Mouse (Mus musculus): ENCODE results near the gene Thrap3.
A peak's percentile ranks its signal among the peaks of the same experiment; 100 is the strongest.

Gene Thrap3

DNA sequence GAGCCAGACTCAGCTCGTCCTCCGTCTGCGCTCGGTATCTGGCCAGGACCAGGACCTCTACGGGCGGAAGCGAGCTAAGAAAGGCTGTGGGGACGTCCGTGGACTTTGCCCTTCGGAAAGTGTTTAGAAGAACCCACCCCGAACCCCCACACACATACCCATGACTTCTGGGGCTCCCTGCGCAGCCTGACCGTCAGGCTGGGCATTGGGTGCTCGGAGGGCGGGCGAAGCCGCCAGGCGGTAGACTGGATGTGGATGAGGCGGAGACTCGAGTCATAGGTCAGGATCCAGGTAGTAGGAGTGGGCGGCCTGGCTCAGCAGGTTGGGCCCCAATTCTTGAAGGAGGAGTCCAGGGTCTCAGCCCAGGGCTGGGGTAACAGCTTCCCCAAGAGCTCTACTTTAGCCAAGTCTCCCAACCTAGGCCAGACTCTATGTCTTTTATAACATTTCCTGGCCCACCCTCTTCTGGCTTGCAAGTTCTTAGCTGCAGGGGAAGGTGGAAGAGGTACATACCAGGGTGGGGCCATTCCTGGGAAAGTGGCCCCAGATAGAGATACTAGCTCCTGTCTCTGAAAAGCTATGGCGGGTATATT lies 39.4 kb downstream of the Thrap3 start, which contains the start of gene Sh3d21:
TSS of gene Sh3d21 (minus strand) at position 425 of the 593 bp plus-strand sequence.
- peak; percentile 61 for DNase-seq

DNA sequence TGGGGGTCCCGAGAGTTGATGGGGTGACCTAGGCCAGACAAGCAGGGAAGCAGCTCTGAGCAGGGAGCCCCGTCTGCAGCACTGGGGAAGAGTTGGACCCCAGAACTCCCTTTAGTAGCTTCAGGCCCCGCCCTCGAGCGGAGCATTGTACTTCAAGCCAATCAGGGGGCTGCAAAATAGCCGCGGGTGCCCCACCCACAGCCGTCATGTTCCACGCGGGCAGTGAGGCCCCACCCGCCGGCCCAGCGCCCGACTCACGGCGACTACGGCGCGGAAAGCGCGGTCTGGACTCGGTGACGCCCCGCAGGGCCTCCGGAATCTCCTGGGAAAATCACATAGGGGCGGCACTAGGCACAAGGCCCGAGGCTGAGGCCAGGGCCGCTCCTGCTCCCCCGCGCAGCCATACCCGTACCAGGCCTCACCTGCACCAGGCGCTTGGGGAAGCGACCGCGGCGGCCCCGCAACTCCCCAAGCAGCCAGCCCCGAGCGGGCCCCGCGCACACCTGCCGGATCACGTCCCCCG lies 40.0 kb downstream of the Thrap3 start:
- peak; percentile 96 for DNase-seq

DNA sequence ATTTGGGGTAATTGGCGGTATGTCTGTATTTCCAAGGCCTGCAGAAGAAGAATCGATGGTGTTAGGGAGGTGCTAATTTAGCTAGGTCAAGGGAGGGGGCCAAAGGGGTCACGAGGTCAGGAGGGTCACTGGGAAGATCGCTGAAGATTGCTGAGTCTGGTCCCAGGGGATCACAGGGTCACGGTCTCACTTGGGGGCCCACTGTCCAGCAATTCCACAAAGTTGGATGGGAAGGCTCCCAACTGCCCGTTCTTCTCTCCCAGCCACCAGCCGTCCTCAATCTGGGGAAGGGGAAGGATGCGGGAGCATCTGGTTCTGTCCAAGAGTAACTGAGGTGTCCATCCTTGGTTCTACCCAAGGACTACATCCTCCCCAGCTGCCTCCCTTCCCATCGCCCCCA lies 40.6 kb downstream of the Thrap3 start:
- peak; percentile 51 for DNase-seq

DNA sequence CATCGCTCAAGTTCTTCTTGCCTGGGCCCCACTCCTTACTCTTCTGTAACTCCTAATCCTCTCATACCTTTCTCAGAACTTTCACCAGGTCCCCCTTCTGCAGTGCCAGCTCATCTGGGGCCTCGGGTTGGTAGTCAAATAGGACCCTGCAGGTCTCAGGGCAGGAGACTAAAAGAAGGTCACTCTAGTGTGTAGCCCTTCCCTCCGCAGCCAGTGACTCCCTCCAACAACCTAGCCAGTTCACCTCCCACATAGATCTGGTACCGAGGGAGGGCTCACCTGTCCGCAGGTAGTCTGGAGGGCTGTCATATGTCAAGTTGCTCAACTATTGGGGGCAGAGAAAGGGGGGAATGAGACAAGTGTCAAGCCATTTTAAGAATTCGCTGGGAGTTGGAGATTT lies 41.1 kb downstream of the Thrap3 start:
- peak; percentile 6 for DNase-seq

DNA sequence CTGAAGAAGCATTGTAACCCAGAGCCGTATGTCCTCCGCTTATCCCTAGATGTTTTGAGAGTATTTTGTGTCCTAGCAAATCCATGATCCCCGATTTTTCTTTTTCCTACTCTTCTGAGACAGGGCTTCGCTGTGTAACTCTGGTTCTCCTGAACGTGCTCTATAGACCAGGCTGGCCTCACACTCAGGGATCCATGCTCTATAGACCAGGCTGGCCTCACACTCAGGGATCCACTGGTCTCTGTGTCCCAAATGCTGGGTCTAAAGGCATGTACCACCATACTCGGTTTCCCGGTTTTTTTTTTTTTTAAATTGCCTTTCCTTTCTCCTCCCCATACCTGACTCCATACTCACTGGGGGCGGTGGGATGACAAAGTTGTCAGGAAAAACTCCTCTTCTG lies 41.6 kb downstream of the Thrap3 start:
- DNase-seq, result no peak

DNA sequence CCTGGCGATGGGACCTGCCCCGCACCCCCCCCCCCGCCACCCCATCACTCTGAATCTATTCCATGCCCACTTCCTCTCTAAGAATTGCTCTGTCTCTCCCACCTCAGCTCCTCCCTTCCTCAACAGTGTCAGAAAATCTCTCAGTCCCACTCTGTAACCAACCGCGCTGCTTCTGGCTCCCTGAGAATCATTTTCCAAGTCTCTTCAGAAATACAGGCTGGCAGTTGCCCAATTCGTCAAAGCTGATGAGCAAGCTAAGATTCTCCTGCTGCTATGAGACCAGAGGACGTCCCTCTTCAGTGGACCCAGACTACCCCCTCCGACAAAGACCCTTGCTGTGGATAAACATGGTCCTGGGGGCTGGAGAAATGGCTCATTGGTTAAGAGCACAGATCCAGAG lies 43.1 kb downstream of the Thrap3 start:
- DNase-seq, result peak; percentile 50

DNA sequence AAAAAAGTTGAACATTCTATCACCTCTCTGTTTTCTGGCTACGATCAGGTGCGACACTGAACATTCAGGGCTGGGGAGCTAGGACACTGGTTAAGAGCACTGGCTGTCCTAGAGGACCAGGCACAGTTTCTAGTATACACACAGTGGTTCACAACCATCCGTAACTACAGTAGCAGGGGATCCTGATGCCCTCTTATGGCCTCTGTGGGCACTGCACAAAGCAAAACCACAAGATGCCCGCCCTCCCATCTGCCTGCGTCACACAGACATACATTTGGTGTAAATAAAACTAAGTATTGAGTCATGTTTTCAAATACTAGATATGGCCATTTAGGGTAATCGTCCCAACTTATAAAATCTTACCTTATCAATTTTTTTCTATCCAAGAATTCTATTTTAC lies 45.0 kb downstream of the Thrap3 start:
- peak; percentile 20 for DNase-seq

DNA sequence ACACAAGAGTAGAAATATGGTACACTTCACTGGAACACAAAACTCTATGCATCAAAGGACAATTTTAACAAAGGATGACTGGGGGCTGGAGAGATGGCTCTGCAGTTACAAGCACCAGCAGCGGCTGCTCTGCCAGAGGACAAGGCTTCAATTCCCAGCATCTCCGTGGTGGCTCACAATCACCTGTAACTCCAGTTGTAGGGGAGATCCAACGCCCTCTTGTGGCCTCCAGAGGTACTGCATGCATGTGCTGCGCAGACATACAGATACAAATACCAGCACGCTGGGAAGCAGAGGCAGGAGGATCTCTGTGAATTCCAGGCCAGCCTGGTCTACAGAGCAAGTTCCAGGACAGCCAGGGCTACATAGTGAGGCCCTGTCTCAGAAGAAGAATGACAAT lies 45.9 kb downstream of the Thrap3 start:
- DNase-seq, result peak; percentile 53

DNA sequence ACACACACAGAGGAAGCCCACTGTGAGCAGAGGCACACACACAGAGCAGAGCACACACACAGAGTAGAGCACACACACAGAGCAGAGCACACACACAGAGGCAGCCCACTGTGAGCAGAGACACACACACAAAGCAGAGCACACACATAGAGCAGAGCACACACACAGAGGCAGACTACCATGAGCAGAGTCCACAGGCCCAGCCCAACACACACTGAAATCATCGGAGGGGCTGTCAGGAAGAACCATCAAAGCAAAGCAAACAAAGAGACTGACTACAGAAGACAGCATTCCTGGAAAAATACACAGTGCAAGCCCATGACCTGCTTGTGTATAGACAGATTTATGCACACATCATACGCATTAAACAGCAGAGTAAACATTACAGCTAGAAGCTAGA lies 46.7 kb downstream of the Thrap3 start:
- peak; percentile 26 for DNase-seq

DNA sequence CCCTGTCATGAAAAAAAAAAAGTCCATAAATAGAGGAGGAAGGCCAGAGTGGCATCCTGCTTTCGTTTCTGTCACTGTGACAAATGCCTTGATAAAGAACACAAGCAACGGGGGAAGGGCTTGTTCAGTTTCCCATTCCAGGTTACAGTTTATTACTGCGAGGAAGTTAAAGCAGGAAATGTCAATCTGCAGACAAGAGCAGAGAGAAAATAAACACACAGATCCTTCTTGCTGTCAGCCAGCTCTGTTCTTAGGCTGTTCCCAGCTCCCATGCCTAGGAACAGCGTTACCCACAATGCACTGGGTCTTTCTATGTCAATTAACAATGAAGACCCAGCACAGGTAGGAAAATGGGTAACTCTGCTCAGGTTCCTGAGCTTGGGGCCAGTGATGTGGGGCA lies 47.4 kb downstream of the Thrap3 start:
- DNase-seq, result peak; percentile 45

DNA sequence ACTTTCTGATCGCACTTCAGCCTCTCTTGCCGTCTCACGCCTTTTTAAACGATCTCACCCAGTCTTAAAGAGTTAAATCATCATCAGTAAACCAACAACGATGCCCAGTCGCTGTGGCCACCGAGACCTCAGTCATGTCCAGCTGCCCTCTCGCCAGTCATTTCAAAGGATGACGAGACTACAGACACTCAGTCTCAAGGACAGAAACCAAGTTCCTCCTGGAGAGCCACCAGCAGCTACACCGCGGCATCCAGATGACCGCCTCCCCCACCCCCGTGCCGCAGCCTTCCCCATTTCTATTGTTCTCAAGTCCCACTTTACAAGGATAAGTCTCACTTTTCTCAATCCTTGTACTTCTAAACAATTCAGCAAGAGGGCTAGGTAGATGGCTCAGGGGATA lies 49.7 kb downstream of the Thrap3 start:
- DNase-seq, result peak; percentile 21

DNA sequence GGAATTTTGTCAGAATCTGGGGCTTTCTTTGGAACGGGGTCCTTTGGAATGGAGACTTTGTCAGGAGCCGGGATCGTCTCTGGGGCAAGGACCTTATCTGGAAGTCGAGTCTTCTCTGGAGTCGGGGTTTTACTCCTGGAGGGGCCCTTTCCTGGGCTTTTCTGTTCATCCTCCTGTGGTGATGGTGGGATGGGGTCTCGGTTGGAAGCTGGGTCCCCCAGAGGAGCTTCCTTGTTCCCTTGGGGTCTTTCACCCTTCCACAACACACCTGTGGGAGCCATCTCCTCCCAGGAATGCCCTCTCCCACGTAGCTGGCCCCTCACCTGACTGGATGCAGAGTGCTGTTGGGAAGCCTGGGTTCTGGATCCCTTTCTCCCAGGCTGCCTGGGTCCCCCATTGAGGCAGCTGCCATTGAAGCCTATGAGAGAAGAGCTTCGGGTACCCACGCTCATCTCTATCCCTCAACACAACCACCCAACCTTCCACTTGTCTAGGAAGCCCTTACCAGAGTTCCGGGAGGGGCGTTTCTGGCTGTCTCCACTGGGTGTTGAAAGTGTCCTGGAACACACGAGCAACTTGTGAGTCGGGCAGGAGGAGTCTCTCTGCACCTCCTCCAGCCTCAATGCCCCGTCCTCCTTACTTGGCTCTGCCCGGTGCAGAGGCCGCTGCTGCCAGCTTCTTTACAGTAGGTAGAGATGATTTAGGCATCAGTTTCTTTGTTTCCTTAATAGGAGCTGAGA lies 50.7 kb downstream of the Thrap3 start:
- DNase-seq, result peak; percentile 19

DNA sequence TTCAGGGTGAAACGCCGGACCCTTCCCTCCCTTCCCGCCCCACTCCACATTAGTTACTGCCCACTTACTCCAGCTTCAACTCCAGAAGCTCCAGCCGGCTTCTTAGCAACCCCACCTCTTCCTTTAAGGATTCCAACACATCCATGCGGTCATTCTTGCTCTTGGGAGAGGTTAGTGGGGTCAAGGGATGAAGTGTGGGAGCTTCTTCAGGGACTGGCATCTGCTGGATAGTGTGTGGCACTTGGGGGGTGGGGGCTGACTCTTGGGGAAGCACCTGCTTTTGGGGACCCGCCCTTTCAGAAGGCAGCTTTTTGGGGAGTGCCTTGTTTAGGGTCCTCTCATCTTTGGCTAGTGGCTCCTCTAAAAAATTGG lies 51.6 kb downstream of the Thrap3 start:
- DNase-seq, result peak; percentile 42

DNA sequence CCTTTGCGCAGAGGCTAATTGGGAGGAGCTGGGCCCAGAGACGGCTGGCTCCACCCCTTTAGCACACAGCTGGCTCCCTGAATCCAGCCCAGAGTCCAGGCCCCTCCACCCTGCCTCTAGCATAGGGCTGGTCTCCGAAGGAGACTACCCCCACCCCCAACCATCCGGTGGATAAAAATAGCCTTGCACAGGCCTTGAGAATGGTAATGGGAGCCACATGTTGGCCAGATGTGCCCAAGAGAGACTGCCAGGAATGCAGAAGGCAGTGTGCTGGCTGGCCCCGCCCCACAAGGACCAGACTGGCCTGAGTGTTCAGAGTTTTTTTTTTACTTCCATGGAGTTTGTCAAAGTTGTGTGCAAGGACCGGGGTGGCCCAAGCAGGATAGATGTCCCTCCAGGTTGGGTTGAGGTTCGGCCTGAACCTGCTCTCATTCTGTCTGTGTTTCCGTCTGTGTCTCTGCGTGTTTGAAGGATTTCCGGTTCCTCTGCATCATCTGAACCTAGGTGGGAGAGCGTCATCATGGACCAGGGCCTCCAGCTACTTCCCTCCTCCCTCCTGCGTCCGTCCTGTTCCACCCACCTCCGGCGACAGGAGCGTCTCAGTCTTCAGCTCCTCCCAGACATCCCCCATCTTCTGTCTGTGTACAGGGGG lies 52.1 kb downstream of the Thrap3 start:
- DNase-seq, result peak; percentile 91

DNA sequence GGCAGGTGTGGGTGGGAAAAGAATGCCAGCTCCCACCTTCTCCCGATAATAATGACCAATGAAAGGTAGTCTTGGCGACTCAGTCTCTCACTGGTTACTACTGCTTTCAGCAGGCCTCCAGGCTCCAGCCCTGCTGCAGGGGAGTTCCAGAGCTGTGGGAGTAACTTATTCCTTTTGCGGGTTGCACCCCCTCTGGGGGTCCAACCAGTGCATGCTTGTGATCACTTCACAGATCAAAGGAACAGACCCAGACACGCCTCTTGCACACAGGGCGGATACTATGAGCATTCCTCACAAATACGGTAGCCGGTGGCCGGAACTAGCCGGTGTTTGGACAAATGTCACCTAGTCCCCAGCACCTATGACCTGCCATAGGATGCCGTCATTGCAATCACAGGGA lies 52.8 kb downstream of the Thrap3 start:
- no peak for DNase-seq

DNA sequence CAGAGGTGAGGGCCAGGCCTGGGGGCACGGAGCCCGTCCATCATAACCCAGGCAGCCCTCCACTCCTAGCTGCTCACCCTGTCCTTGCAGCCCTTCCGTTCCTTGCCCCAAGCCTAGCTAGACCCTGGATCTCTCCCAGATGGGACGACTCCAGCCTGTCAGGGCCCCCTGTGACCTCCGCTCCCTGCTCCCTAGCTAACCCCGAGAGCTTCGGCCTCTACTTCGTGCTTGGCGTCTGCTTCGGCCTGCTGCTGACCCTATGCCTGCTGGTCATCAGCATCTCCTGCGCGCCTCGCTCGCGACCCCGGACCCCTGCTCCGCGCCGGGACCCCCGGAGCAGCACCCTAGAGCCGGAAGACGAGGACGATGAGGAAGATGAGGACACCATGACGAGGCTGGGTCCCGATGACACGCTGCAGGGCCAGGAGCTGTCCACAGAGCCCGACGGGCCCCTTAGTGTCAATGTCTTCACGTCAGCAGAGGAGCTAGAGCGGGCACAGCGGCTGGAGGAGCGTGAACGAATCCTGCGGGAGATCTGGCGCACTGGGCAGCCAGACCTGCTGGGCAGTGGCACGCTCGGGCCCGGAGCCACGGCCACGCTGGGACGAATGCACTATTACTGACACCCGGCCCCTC lies 53.4 kb downstream of the Thrap3 start:
- peak; percentile 75 for DNase-seq

DNA sequence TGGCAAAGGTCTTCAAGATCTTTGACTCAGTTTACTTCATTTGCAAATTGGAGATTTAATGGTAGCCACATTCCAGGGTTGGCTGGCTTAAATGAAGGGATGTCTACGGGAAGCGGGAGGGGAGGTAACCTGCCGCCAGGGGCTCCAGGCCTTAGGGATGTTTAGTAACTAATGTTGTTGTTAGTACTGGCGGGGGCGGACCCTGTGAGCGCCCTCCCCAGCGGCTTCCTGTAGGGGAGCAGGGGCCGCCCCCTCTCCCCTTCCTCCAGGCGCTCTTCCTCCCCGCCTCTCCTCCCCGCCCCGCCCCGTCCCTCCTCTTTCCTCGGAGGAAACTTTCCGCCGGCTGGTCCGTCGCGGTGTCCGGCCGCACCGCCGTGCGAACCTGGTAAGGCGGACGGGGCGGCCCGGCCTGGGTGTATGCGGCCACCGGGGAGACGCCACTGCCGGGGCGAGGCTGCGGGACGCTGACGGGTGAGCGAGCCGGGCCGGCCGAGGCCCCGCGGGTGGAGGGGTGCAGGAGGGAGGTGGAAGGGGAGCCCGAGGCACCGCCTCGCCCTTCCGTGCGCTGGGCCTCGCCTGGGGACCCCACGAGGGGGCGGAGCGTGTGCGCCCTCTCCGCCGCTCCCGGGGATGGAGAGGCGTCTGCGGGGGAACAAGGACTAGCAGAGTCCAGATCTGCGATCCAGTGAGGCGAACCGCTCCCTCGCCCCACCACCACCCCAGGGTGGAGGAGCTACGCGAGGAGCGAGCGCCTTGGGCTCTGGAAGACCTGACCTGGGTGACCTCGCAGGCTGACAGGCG lies 54.2 kb downstream of the Thrap3 start:
- peak; percentile 92 for DNase-seq

DNA sequence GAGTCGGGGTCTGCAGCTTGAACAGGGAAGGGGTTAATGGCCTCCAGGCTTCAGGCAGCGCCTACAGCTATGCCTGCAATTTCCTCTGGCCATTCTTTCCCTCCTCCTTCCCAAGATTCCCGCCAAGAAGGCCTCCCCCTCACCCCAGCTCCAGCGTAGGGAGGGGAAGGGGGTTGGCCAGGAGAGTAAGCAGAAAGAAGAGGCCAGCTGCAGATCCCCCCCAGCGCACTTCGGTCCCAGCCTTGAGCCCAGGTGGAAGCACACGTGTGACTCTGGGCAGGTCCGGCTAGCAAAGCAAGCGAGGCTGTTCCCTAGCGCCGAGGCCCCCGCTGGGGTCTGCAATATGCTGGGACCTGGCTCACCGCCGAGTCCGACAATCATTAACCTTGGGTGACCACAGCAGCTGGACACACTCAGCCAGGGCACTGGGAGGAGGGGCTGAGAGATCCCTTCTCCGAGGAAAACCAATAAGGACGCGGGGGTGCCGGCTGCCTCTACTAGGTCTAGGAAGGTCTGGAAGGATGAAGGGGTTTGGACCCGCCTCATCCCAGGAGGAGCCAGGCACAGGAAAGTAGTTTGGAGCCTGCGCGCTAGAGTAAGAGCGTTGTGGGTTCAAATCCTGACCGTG lies 54.9 kb downstream of the Thrap3 start, which contains the start of gene Eva1b:
TSS of gene Eva1b (plus strand) at position 212 of the 628 bp plus-strand sequence.
- peak; percentile 97 for DNase-seq

DNA sequence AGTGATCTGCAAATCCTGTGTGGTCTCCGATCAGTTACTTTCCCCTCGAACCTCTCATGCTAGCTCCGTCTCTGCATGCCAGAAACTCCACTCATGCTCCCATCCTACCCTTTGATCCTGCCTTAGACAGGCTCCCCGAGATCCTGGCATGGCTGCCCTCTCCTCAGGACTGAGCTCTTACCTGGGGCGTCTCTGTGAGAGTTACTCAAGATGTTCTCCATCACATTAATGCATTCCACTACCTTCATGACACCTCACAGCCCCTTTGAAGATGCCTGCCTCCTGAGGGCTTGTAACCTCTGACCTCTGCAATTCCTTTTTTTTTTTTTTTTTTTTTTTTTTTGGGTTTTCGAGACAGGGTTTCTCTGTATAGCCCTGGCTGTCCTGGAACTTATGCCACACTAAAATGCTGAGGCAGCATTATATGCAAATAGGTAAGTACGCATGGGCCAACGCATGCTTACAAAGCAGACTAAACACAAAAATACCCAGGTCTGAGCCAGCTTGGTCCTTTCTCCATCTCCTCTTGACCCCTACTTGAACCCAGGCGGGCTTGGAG lies 55.5 kb downstream of the Thrap3 start:
- peak; percentile 12 for DNase-seq

DNA sequence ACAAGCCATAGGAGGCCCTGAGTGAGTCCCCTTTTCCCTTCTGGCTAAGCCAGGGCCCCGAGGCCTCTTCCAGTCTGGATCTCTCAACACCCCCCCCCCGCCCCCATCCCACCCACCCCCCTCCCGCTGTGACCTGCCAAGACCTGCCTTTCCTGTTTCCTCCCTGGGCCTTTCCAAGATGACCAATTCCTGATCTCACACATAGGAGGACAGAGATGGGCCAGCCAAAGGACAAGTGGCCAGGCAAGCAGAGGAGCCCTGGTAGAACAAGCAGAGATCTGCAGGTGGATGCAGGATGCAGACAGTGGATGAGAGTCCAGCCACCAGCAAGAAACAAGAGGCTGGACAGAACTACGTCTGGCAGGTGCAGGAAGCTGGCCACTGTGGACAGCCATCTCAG lies 57.2 kb downstream of the Thrap3 start:
- DNase-seq, result peak; percentile 65

DNA sequence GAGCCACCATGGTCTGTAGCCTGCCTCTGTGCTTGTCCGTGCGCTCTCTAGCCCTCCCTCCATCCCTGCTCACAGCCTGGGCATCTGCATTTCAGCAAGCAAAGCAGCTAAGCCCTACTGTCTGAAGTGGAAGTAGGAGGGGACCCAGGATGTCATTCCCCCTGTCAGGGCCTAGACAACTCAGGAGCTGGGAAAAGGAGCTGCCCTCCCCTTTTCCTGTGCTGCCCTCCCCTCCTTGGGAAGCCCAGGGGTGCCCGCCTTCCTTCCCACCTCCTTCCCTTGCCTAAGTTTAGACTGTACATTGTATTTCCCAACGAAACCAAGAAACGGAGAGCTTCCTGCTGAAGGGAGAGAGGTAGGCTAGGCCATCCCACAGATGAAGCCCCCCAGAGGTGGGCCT lies 61.5 kb downstream of the Thrap3 start:
- DNase-seq, result peak; percentile 62

DNA sequence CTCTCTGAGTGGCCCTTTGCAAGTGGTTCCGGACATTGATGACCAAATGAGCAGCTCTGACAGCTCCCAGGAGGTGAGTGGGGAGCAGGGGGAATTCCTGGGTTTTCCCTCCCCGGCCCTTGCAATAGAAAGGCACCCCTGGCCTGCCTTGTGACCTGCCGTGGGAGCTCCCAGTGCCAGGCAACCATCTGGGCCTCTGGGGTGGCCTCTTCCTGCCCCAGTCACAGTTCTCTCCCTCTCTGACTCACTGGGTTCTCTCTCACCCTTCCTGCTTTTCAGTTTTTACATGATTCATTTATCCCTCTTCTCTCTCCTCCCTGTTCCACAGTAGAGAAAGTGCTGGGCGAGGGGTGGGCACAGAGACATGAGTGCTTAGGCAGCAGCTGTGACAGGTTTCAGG lies 64.8 kb downstream of the Thrap3 start:
- DNase-seq, result no peak

All from kidney, postnatal 10 days (tissue).